Mouse (Mus musculus) limb, embryonic 14.5 days (tissue): ENCODE measurements at regions not wholly inside any gene's neighbourhood (a gene's known extent, or its start where the extent isn't known, plus 50 kb on each side); places are given as distances from the start of the nearest gene placed in this dataset.

Experiments
- ATAC-seq: fragments of 200-750 bp; cut with Nextera tagmentation; 2 replicates; pipeline ENCODE4 v1.8.0; 2017; ENCODE audit warnings: low read depth, moderate number of reproducible peaks, moderate TSS enrichment; ENCODE audit not compliant: low FRiP score
- DNase-seq: peaks from one replicate; pipeline ENCODE4 v3.0.0-alpha.2; 2015; ENCODE audit warnings: low spot score
- H3K27ac ChIP-seq: fragments of 300-500 bp; sonication (generic); replicated peaks from 2 replicates; pipeline ENCODE4 v1.5.1; 2014; ENCODE audit warnings: low read depth, mild to moderate bottlenecking, low read length, moderate library complexity, mixed read lengths
- H3K27me3 ChIP-seq: fragments of 300-500 bp; sonication (generic); 2 replicates; pipeline ENCODE4 v1.6.1; 2014; ENCODE audit warnings: low read length, mixed read lengths; ENCODE audit not compliant: control insufficient read depth, insufficient read depth
- H3K36me3 ChIP-seq: fragments of 300-500 bp; sonication (generic); 2 replicates; pipeline ENCODE4 v1.6.1; 2014; ENCODE audit warnings: mild to moderate bottlenecking, low read length, moderate library complexity, mixed read lengths; ENCODE audit not compliant: control insufficient read depth, insufficient read depth
- H3K4me1 ChIP-seq: fragments of 300-500 bp; sonication (generic); 2 replicates; pipeline ENCODE4 v1.6.1; 2014; ENCODE audit warnings: antibody characterized with exemption, low read length, mixed read lengths; ENCODE audit not compliant: control insufficient read depth, insufficient read depth
- H3K4me2 ChIP-seq: fragments of 300-500 bp; sonication (generic); replicated peaks from 2 replicates; pipeline ENCODE4 v1.6.1; 2014; ENCODE audit warnings: low read depth, mild to moderate bottlenecking, low read length, moderate library complexity; ENCODE audit not compliant: severe bottlenecking
- H3K4me3 ChIP-seq: fragments of 300-500 bp; sonication (generic); replicated peaks from 2 replicates; pipeline ENCODE4 v1.5.1; 2014; ENCODE audit warnings: low read length
- H3K9ac ChIP-seq: fragments of 300-500 bp; sonication (generic); 2 replicates; pipeline ENCODE4 v1.6.1; 2014; ENCODE audit warnings: mild to moderate bottlenecking, low read depth, low read length, moderate library complexity; ENCODE audit not compliant: severe bottlenecking
- H3K9me3 ChIP-seq: fragments of 300-500 bp; sonication (generic); 2 replicates; pipeline ENCODE4 v1.6.1; 2016; ENCODE audit warnings: low read length; ENCODE audit not compliant: control insufficient read depth
- POLR2A ChIP-seq: fragments of 200-500 bp; IDR thresholded peaks from 2 replicates; pipeline ENCODE4 v1.8.0; 2012; ENCODE audit warnings: inconsistent platforms, mild to moderate bottlenecking, moderate library complexity, borderline replicate concordance; ENCODE audit not compliant: insufficient read depth, insufficient read length; ENCODE audit errors: extremely low read depth
- WGBS: fragments of 180-500 bp; shearing (Covaris S2); extraction: QIAGEN DNeasy Blood & Tissue Kit; methylation state at CpG from one replicate; pipeline ENCODE4 v1.1.7; 2014; 5-methylcytosine and 5-hydroxymethylcytosine counted together

DNA sequence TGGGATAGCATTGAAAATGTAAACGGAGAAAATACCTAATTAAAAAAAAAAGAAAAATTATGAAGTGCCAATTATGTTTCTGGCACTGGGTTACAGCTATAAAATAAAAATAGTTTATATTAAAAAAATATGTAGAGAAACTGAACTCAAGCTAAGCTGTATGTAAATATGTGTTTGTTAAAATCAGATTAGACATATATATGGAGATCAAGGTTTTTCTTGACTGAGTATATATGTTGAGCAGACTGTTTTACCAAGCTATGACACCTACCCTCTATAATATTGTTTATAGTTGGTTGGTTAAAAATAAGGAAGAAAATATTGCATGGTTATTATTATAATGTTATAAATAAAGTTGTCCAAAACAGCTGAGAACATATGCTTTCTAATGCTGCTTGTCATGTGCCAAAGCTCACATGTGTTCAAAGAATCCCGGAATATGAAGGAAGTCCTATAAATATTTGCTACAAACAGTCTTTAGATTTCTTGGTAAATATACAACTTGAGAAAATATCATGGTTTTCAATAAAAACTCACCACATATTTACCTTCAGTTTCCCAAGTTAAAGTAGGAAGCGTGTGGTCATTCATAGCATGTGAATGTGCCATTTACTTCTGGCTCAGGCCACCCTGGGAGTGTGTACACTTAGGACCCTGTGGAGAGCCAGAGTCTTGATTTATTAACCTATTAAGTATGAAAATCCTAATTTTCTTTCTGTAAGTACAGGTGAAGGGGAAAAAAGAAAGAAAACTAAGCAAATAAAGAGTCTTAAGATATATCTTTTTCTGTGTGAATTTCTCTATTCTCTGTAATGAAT is 118.4 kb upstream of the Igsf10 start:
- WGBS: 54% methylated on average over 3 of the region's 3 CpGs
- no peak overlapping the region for H3K4me2 ChIP-seq
- H3K36me3 ChIP-seq: no peaks in the 10 kb centered on the region
- ATAC-seq (peak; percentile 73; the same call in 1 of the 2 replicates), DNase-seq (no peak)
- H3K27ac ChIP-seq: no peak overlapping the region
- no peak overlapping the region for H3K9ac ChIP-seq
- H3K4me1 ChIP-seq: no peaks in the 10 kb centered on the region
- H3K4me3 ChIP-seq: no peak overlapping the region
- no peaks in the 10 kb centered on the region for H3K27me3 ChIP-seq
- no peaks in the 10 kb centered on the region for H3K9me3 ChIP-seq
- no peak for TF ChIP-seq POLR2A

DNA sequence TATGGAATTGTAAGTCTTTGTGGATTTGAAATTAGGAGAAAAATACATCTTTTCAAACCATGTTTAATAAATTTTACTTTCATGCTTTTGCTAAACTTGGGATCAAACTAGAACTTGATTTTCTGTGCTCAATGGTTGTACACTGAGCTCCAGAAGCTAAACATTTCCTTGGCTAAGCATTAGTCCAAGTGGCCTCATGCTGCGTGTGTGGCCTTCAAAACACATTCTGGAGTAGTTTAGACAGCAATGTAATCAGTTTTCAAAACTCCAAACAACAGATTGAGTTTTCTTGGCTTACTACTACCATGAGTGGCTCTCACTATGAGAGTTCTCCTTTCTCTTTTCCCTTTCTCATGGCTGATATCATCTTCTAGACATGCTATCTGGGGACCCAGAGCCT is 112.7 kb upstream of the Igsf10 start:
- Histone ChIP-seq H3K27me3 (no peaks in the 10 kb centered on the region), H3K36me3 (no peaks in the 10 kb centered on the region), H3K9ac (no peak overlapping the region), H3K9me3 (no peaks in the 10 kb centered on the region), H3K4me2 (no peak overlapping the region), H3K4me1 (peaks cover 6% of the 10 kb centered on the region; the same call in 1 of the 2 replicates), H3K4me3 (no peak overlapping the region), H3K27ac (no peak overlapping the region)
- 79% methylated on average over 1 of the region's 1 CpGs for WGBS
- DNase-seq (no peak), ATAC-seq (no peak)
- TF ChIP-seq POLR2A: no peak

DNA sequence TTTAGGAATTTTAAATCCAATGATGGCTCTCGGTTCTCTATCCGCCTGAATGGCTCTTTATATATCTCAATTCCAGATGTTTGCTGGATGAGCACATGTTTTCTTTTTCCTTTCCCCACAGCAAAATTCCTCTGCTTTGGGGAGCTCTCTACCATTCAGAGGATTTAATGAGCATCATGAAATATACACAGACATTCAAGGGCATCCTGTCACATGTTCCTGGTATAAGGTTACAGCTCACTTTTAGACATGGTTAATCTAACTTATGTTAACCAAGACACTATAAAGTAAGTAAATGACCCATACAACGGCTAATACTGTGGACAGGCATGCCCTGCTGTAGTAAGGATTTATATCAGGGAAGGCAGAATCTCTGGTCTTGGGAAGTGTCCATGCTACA is 106.9 kb upstream of the Igsf10 start:
- H3K4me2 ChIP-seq: no peak overlapping the region
- H3K27ac ChIP-seq: peak overlapping the region; percentile 61; the same call in 1 of the 2 replicates
- no peak overlapping the region for H3K9ac ChIP-seq
- H3K4me3 ChIP-seq: no peak overlapping the region
- H3K4me1 ChIP-seq: peaks cover 12% of the 10 kb centered on the region
- no peak for TF ChIP-seq POLR2A
- no peaks in the 10 kb centered on the region for H3K36me3 ChIP-seq
- DNase-seq (peak; percentile 44), ATAC-seq (peak; percentile 66)
- no peaks in the 10 kb centered on the region for H3K9me3 ChIP-seq
- H3K27me3 ChIP-seq: no peaks in the 10 kb centered on the region
- WGBS: 16% methylated on average over 3 of the region's 3 CpGs

DNA sequence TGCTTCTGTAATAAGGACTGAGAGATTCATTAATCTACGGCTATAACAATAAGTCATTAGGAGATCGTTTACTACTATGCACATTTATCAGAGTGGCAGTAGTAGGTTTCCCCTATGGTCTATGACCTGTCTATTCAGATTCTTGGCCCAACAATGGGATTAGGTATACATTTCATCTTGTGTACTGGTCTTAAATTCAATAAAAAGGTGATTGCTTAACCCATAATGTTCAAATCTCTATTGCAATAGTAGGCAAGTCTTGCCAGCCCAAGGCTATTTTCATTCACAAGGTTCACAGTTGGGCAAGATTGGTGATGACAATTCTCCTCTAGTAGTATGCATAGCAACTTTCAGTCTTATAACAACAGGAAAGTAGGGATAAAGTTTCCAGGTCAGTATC is 79.4 kb upstream of the Igsf10 start:
- H3K4me3 ChIP-seq: no peak overlapping the region
- WGBS: 90% methylated on average over 2 of the region's 2 CpGs
- TF ChIP-seq POLR2A: no peak
- H3K4me2 ChIP-seq: no peak overlapping the region
- DNase-seq (no peak), ATAC-seq (no peak)
- no peak overlapping the region for H3K27ac ChIP-seq
- H3K27me3 ChIP-seq: no peaks in the 10 kb centered on the region
- H3K9ac ChIP-seq: no peak overlapping the region
- no peaks in the 10 kb centered on the region for H3K4me1 ChIP-seq
- H3K36me3 ChIP-seq: no peaks in the 10 kb centered on the region
- no peaks in the 10 kb centered on the region for H3K9me3 ChIP-seq

DNA sequence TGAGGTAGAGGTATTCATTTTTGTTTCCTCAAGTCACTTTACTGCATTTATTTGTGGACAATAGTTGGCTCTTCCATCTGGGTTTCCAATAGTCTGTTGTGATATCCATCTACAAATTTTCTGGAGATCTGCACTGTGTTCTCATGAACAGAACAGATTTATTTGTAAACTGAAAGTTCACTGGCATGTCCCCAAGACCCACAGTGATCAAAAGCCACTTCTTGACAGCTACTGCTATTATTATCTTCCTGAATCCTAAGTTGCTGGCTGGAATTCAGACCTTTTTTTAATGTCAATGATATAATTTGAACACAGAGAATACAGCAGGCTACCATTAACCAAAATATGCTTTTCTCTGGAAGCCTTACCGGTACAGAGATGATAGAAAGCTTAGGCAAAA is 64.9 kb upstream of the Igsf10 start:
- no peak for ATAC-seq
- Histone ChIP-seq H3K4me1 (no peaks in the 10 kb centered on the region), H3K9me3 (no peaks in the 10 kb centered on the region), H3K4me2 (no peak overlapping the region), H3K27me3 (no peaks in the 10 kb centered on the region), H3K4me3 (no peak overlapping the region), H3K9ac (no peak overlapping the region), H3K36me3 (no peaks in the 10 kb centered on the region), H3K27ac (no peak overlapping the region)
- TF ChIP-seq POLR2A: no peak
- 88% methylated on average over 1 of the region's 1 CpGs for WGBS
- DNase-seq: no peak
